Mouse (Mus musculus): ENCODE results near the gene Cd300c. TPM values are rescaled to one million over a fixed set of nuclear protein-coding genes. Genes with fewer than 3 reads are reported as not detected.
"Not testable (repeated sequence)": the region's sequence is repeated elsewhere in the genome, so short reads cannot be mapped to it uniquely, and the experiment has no call there.

Gene Cd300c
- 0.14 TPM in 1 of 2 replicates, not detected in the other for polyA plus RNA-seq (2015; fragmentation: Nextera tagmentation; extraction: Ambion mirVana)

- H3K36me3 ChIP-seq (ENCODE audit: control insufficient read depth, insufficient read depth), result no peaks in the 10 kb centered on the region
- 0 out of 2 replicates have a peak within 1 kb of the TSS, but pooled peaks have one; percentile 24 for H3K27ac ChIP-seq (ENCODE audit: low read length)
- peaks cover under 1% of the 10 kb centered on the region for H3K9me3 ChIP-seq (replicated peaks; ENCODE audit: control insufficient read depth, low read length)
- H3K9ac ChIP-seq (ENCODE audit: low read depth, low read length), result no peak within 1 kb of the TSS
- WGBS (ENCODE audit: insufficient replicate concordance), result 53% methylated on average over 9 of the region's 9 CpGs
- H3K4me2 ChIP-seq (ENCODE audit: low read depth, low read length), result no peak within 1 kb of the TSS
- no peaks in the 10 kb centered on the region for H3K4me1 ChIP-seq (ENCODE audit: control insufficient read depth, low read depth, low read length)
- peak; percentile 35 for ATAC-seq (ENCODE audit: low read depth)
- H3K27me3 ChIP-seq (ENCODE audit: control insufficient read depth, insufficient read depth, low read depth, low read length), result no peaks in the 10 kb centered on the region
- no peak within 1 kb of the TSS for H3K4me3 ChIP-seq (ENCODE audit: low read depth, low read length)
Observed at GRCm38 (mm10) chr11:114968752-114969207, at the start of gene Cd300c. Cd300c (minus strand) TSS chr11:114969157.

- not testable (repeated sequence) for H3K27me3 ChIP-seq (ENCODE audit: control insufficient read depth, insufficient read depth, low read depth, low read length); H3K4me2 ChIP-seq (ENCODE audit: low read depth, low read length); H3K9me3 ChIP-seq (replicated peaks; ENCODE audit: control insufficient read depth, low read length); ATAC-seq (ENCODE audit: low read depth); H3K9ac ChIP-seq (ENCODE audit: low read depth, low read length); H3K36me3 ChIP-seq (ENCODE audit: control insufficient read depth, insufficient read depth); H3K27ac ChIP-seq (ENCODE audit: low read length); H3K4me1 ChIP-seq (ENCODE audit: control insufficient read depth, low read depth, low read length); H3K4me3 ChIP-seq (ENCODE audit: low read depth, low read length)
- no CpG with 5 or more reads among the region's 7 CpGs for WGBS (ENCODE audit: insufficient replicate concordance)
Observed at GRCm38 (mm10) chr11:115016093-115016492, 47.1 kb upstream of the Cd300c start, which contains the start of gene Cd300ld2. Cd300ld2 (minus strand) TSS chr11:115016193.

- ATAC-seq (ENCODE audit: low read depth), result peak; percentile 54
- Histone ChIP-seq H3K4me2 (ENCODE audit: low read depth, low read length) (no peak overlapping the region), H3K9me3 (replicated peaks; ENCODE audit: control insufficient read depth, low read length) (no peaks in the 10 kb centered on the region), H3K36me3 (ENCODE audit: control insufficient read depth, insufficient read depth) (no peaks in the 10 kb centered on the region), H3K4me1 (ENCODE audit: control insufficient read depth, low read depth, low read length) (no peaks in the 10 kb centered on the region), H3K27me3 (ENCODE audit: control insufficient read depth, insufficient read depth, low read depth, low read length) (no peaks in the 10 kb centered on the region), H3K9ac (ENCODE audit: low read depth, low read length) (no peak overlapping the region), H3K27ac (ENCODE audit: low read length) (peak overlapping the region; percentile 72), H3K4me3 (ENCODE audit: low read depth, low read length) (no peak overlapping the region)
- 22% methylated on average over 5 of the region's 5 CpGs for WGBS (ENCODE audit: insufficient replicate concordance)
Observed at GRCm38 (mm10) chr11:115004070-115004469, 35.1 kb upstream of the Cd300c start.

- H3K4me3 ChIP-seq (ENCODE audit: low read depth, low read length), result no peak within 1 kb of the TSS; the same call in 1 of the 2 replicates
- no peaks in the 10 kb centered on the region for H3K36me3 ChIP-seq (ENCODE audit: control insufficient read depth, insufficient read depth)
- H3K4me2 ChIP-seq (ENCODE audit: low read depth, low read length), result no peak within 1 kb of the TSS
- H3K27me3 ChIP-seq (ENCODE audit: control insufficient read depth, insufficient read depth, low read depth, low read length), result no peaks in the 10 kb centered on the region
- no peak within 1 kb of the TSS for H3K27ac ChIP-seq (ENCODE audit: low read length)
- WGBS (ENCODE audit: insufficient replicate concordance), result 28% methylated on average over 7 of the region's 7 CpGs
- no peaks in the 10 kb centered on the region for H3K9me3 ChIP-seq (replicated peaks; ENCODE audit: control insufficient read depth, low read length)
- H3K9ac ChIP-seq (ENCODE audit: low read depth, low read length), result no peak within 1 kb of the TSS
- no peak for ATAC-seq (ENCODE audit: low read depth)
- no peaks in the 10 kb centered on the region for H3K4me1 ChIP-seq (ENCODE audit: control insufficient read depth, low read depth, low read length)
Observed at GRCm38 (mm10) chr11:115001474-115002040, 32.6 kb upstream of the Cd300c start, which contains the start of gene Cd300c2. Cd300c2 (minus strand) TSS chr11:115001880.

GRCm38 (mm10) chr11:114989793-114990192 lies 20.8 kb upstream of the Cd300c start, which contains the start of gene Cd300ld:
Cd300ld (minus strand) TSS chr11:114989922.
- Histone ChIP-seq H3K27ac (ENCODE audit: low read length) (no peak within 1 kb of the TSS), H3K27me3 (ENCODE audit: control insufficient read depth, insufficient read depth, low read depth, low read length) (no peaks in the 10 kb centered on the region), H3K36me3 (ENCODE audit: control insufficient read depth, insufficient read depth) (no peaks in the 10 kb centered on the region), H3K9me3 (replicated peaks; ENCODE audit: control insufficient read depth, low read length) (no peaks in the 10 kb centered on the region), H3K4me2 (ENCODE audit: low read depth, low read length) (no peak within 1 kb of the TSS), H3K9ac (ENCODE audit: low read depth, low read length) (no peak within 1 kb of the TSS), H3K4me3 (ENCODE audit: low read depth, low read length) (no peak within 1 kb of the TSS), H3K4me1 (ENCODE audit: control insufficient read depth, low read depth, low read length) (no peaks in the 10 kb centered on the region)
- no peak for ATAC-seq (ENCODE audit: low read depth)
- WGBS (ENCODE audit: insufficient replicate concordance), result 19% methylated on average over 4 of the region's 4 CpGs

- no peak overlapping the region for H3K4me3 ChIP-seq (ENCODE audit: low read depth, low read length)
- no peaks in the 10 kb centered on the region for H3K4me1 ChIP-seq (ENCODE audit: control insufficient read depth, low read depth, low read length)
- no peak overlapping the region for H3K9ac ChIP-seq (ENCODE audit: low read depth, low read length)
- no peaks in the 10 kb centered on the region for H3K27me3 ChIP-seq (ENCODE audit: control insufficient read depth, insufficient read depth, low read depth, low read length)
- ATAC-seq (ENCODE audit: low read depth), result no peak
- H3K4me2 ChIP-seq (ENCODE audit: low read depth, low read length), result no peak overlapping the region
- 52% methylated on average over 4 of the region's 4 CpGs for WGBS (ENCODE audit: insufficient replicate concordance)
- no peaks in the 10 kb centered on the region for H3K36me3 ChIP-seq (ENCODE audit: control insufficient read depth, insufficient read depth)
- no peaks in the 10 kb centered on the region for H3K9me3 ChIP-seq (replicated peaks; ENCODE audit: control insufficient read depth, low read length)
- no peak overlapping the region for H3K27ac ChIP-seq (ENCODE audit: low read length)
Observed at GRCm38 (mm10) chr11:114981866-114982265, 12.9 kb upstream of the Cd300c start.

GRCm38 (mm10) chr11:114972726-114973125 lies 3.8 kb upstream of the Cd300c start:
- Histone ChIP-seq H3K4me1 (ENCODE audit: control insufficient read depth, low read depth, low read length) (no peaks in the 10 kb centered on the region), H3K4me3 (ENCODE audit: low read depth, low read length) (no peak overlapping the region), H3K9ac (ENCODE audit: low read depth, low read length) (no peak overlapping the region), H3K4me2 (ENCODE audit: low read depth, low read length) (no peak overlapping the region), H3K27ac (ENCODE audit: low read length) (no peak overlapping the region), H3K36me3 (ENCODE audit: control insufficient read depth, insufficient read depth) (no peaks in the 10 kb centered on the region), H3K9me3 (replicated peaks; ENCODE audit: control insufficient read depth, low read length) (peaks cover 5% of the 10 kb centered on the region), H3K27me3 (ENCODE audit: control insufficient read depth, insufficient read depth, low read depth, low read length) (no peaks in the 10 kb centered on the region)
- no peak for ATAC-seq (ENCODE audit: low read depth)
- 74% methylated on average over 10 of the region's 10 CpGs for WGBS (ENCODE audit: insufficient replicate concordance)

- Histone ChIP-seq H3K4me1 (ENCODE audit: control insufficient read depth, low read depth, low read length) (no peaks in the 10 kb centered on the region), H3K27me3 (ENCODE audit: control insufficient read depth, insufficient read depth, low read depth, low read length) (no peaks in the 10 kb centered on the region), H3K27ac (ENCODE audit: low read length) (no peak overlapping the region), H3K36me3 (ENCODE audit: control insufficient read depth, insufficient read depth) (no peaks in the 10 kb centered on the region), H3K9ac (ENCODE audit: low read depth, low read length) (no peak overlapping the region), H3K9me3 (replicated peaks; ENCODE audit: control insufficient read depth, low read length) (no peaks in the 10 kb centered on the region), H3K4me3 (ENCODE audit: low read depth, low read length) (no peak overlapping the region), H3K4me2 (ENCODE audit: low read depth, low read length) (no peak overlapping the region)
- WGBS (ENCODE audit: insufficient replicate concordance), result 11% methylated on average over 3 of the region's 3 CpGs
- ATAC-seq (ENCODE audit: low read depth), result peak; percentile 59
Observed at GRCm38 (mm10) chr11:114965182-114965828, 3.7 kb downstream of the Cd300c start.

- no peak overlapping the region for H3K4me2 ChIP-seq (ENCODE audit: low read depth, low read length)
- no peaks in the 10 kb centered on the region for H3K36me3 ChIP-seq (ENCODE audit: control insufficient read depth, insufficient read depth)
- no peak overlapping the region for H3K9ac ChIP-seq (ENCODE audit: low read depth, low read length)
- no peak overlapping the region for H3K27ac ChIP-seq (ENCODE audit: low read length)
- no peaks in the 10 kb centered on the region for H3K9me3 ChIP-seq (replicated peaks; ENCODE audit: control insufficient read depth, low read length)
- 30% methylated on average over 1 of the region's 1 CpGs for WGBS (ENCODE audit: insufficient replicate concordance)
- no peaks in the 10 kb centered on the region for H3K4me1 ChIP-seq (ENCODE audit: control insufficient read depth, low read depth, low read length)
- no peaks in the 10 kb centered on the region for H3K27me3 ChIP-seq (ENCODE audit: control insufficient read depth, insufficient read depth, low read depth, low read length)
- no peak for ATAC-seq (ENCODE audit: low read depth)
- no peak overlapping the region for H3K4me3 ChIP-seq (ENCODE audit: low read depth, low read length)
Observed at GRCm38 (mm10) chr11:114960369-114960768, 8.6 kb downstream of the Cd300c start.
